Mouse (Mus musculus): ENCODE results near the gene Gm2022. TPM values are rescaled to one million over a fixed set of nuclear protein-coding genes. Genes with fewer than 3 reads are reported as not detected.
"Not testable (repeated sequence)": the region's sequence is repeated elsewhere in the genome, so short reads cannot be mapped to it uniquely, and the experiment has no call there.

Gm2022 gene
- not detected in 2 replicates for total RNA-seq (2014; rRNA removed)
- not detected in 2 replicates for polyA plus RNA-seq (2015; fragmentation: Nextera tagmentation; extraction: Ambion mirVana)

- not testable (repeated sequence) for H3K27me3 ChIP-seq (ENCODE audit: insufficient read depth, low read length); H3K4me2 ChIP-seq (ENCODE audit: low read depth); H3K4me3 ChIP-seq (ENCODE audit: low read depth, low read length); H3K4me1 ChIP-seq (ENCODE audit: insufficient read depth); H3K27ac ChIP-seq (ENCODE audit: low read depth, low read length); ATAC-seq; H3K36me3 ChIP-seq (ENCODE audit: insufficient read depth); DNase-seq; H3K9ac ChIP-seq; H3K9me3 ChIP-seq (ENCODE audit: low read length)
- WGBS = 100% methylated on average over 1 of the region's 1 CpGs
These were observed at the start of gene Gm2022 for GRCm38 (mm10) chr12:87895070-87895469. Gm2022 (plus strand) TSS chr12:87895370.

GRCm38 (mm10) chr12:87850657-87851056, 44.5 kb upstream of the Gm2022 start:
- H3K9me3 ChIP-seq (ENCODE audit: low read length); H3K9ac ChIP-seq; H3K4me3 ChIP-seq (ENCODE audit: low read depth, low read length); H3K4me1 ChIP-seq (ENCODE audit: insufficient read depth); H3K4me2 ChIP-seq (ENCODE audit: low read depth); H3K27me3 ChIP-seq (ENCODE audit: insufficient read depth, low read length); DNase-seq; H3K36me3 ChIP-seq (ENCODE audit: insufficient read depth); H3K27ac ChIP-seq (ENCODE audit: low read depth, low read length); ATAC-seq: not testable (repeated sequence)
- no CpG with 5 or more reads among the region's 2 CpGs for WGBS

GRCm38 (mm10) chr12:87856067-87856466, 39.1 kb upstream of the Gm2022 start:
- not testable (repeated sequence) for H3K27me3 ChIP-seq (ENCODE audit: insufficient read depth, low read length); DNase-seq; H3K9ac ChIP-seq; H3K9me3 ChIP-seq (ENCODE audit: low read length); H3K4me2 ChIP-seq (ENCODE audit: low read depth); H3K36me3 ChIP-seq (ENCODE audit: insufficient read depth); H3K27ac ChIP-seq (ENCODE audit: low read depth, low read length); ATAC-seq; H3K4me3 ChIP-seq (ENCODE audit: low read depth, low read length); H3K4me1 ChIP-seq (ENCODE audit: insufficient read depth)
- 84% methylated on average over 1 of the region's 1 CpGs for WGBS

- not testable (repeated sequence) for H3K9me3 ChIP-seq (ENCODE audit: low read length); DNase-seq; H3K4me1 ChIP-seq (ENCODE audit: insufficient read depth); ATAC-seq; H3K36me3 ChIP-seq (ENCODE audit: insufficient read depth); H3K27me3 ChIP-seq (ENCODE audit: insufficient read depth, low read length); H3K27ac ChIP-seq (ENCODE audit: low read depth, low read length); H3K4me3 ChIP-seq (ENCODE audit: low read depth, low read length); H3K9ac ChIP-seq; H3K4me2 ChIP-seq (ENCODE audit: low read depth)
- 84% methylated on average over 23 of the region's 23 CpGs for WGBS
These were observed 33.2 kb upstream of the Gm2022 start for GRCm38 (mm10) chr12:87861740-87862692.

- 92% methylated on average over 8 of the region's 11 CpGs for WGBS
- not testable (repeated sequence) for DNase-seq
These were observed 31.5 kb upstream of the Gm2022 start for GRCm38 (mm10) chr12:87863638-87864037.

GRCm38 (mm10) chr12:87864048-87864447, 31.1 kb upstream of the Gm2022 start:
- not testable (repeated sequence) for H3K4me3 ChIP-seq (ENCODE audit: low read depth, low read length); H3K9ac ChIP-seq; H3K4me2 ChIP-seq (ENCODE audit: low read depth); H3K27ac ChIP-seq (ENCODE audit: low read depth, low read length); H3K36me3 ChIP-seq (ENCODE audit: insufficient read depth); DNase-seq; H3K27me3 ChIP-seq (ENCODE audit: insufficient read depth, low read length); H3K4me1 ChIP-seq (ENCODE audit: insufficient read depth); ATAC-seq; H3K9me3 ChIP-seq (ENCODE audit: low read length)
- 88% methylated on average over 2 of the region's 2 CpGs for WGBS

More at GRCm38 (mm10) chr12:87863638-87864037, 31.5 kb upstream of the Gm2022 start:
- not testable (repeated sequence) for H3K4me1 ChIP-seq (ENCODE audit: insufficient read depth); H3K9ac ChIP-seq; H3K27me3 ChIP-seq (ENCODE audit: insufficient read depth, low read length); ATAC-seq; H3K9me3 ChIP-seq (ENCODE audit: low read length); H3K36me3 ChIP-seq (ENCODE audit: insufficient read depth); H3K4me3 ChIP-seq (ENCODE audit: low read depth, low read length); H3K4me2 ChIP-seq (ENCODE audit: low read depth); H3K27ac ChIP-seq (ENCODE audit: low read depth, low read length)

GRCm38 (mm10) chr12:87873772-87874171, 21.4 kb upstream of the Gm2022 start, which contains the start of gene Gm2016:
Gm2016 (plus strand) TSS chr12:87874072.
- not testable (repeated sequence) for H3K27ac ChIP-seq (ENCODE audit: low read depth, low read length); DNase-seq; H3K4me3 ChIP-seq (ENCODE audit: low read depth, low read length); H3K9ac ChIP-seq; H3K4me2 ChIP-seq (ENCODE audit: low read depth); H3K27me3 ChIP-seq (ENCODE audit: insufficient read depth, low read length); H3K9me3 ChIP-seq (ENCODE audit: low read length); H3K4me1 ChIP-seq (ENCODE audit: insufficient read depth); ATAC-seq; H3K36me3 ChIP-seq (ENCODE audit: insufficient read depth)
- WGBS = 84% methylated on average over 5 of the region's 5 CpGs

- not testable (repeated sequence) for H3K36me3 ChIP-seq (ENCODE audit: insufficient read depth); H3K9me3 ChIP-seq (ENCODE audit: low read length); ATAC-seq; H3K9ac ChIP-seq; H3K27ac ChIP-seq (ENCODE audit: low read depth, low read length); H3K27me3 ChIP-seq (ENCODE audit: insufficient read depth, low read length); H3K4me1 ChIP-seq (ENCODE audit: insufficient read depth); H3K4me3 ChIP-seq (ENCODE audit: low read depth, low read length); H3K4me2 ChIP-seq (ENCODE audit: low read depth); DNase-seq
- WGBS = 82% methylated on average over 2 of the region's 2 CpGs
These were observed 24.6 kb downstream of the Gm2022 start, which contains the start of gene Gm2035 for GRCm38 (mm10) chr12:87919721-87920120. Gm2035 (minus strand) TSS chr12:87919857.
